Mouse (Mus musculus) CD4-positive helper T cell, adult 2 months (primary cell): ENCODE results near the gene Gm5286.
"Not testable (repeated sequence)": the region's sequence is repeated elsewhere in the genome, so short reads cannot be mapped to it uniquely, and the experiment has no call there.

ENCODE experiments used
- DNase-seq: peaks from one replicate; pipeline ENCODE4 v3.0.0-alpha.2; 2012; ENCODE audit warnings: low read depth, missing footprints, low spot score

Gm5286 gene

GRCm38 (mm10) chr3:94196414-94196813 lies at the start of gene Gm5286:
Gene Gm5286, plus strand, starts transcription at chr3:94196714.
- DNase-seq, result not testable (repeated sequence)

GRCm38 (mm10) chr3:94167351-94167750 lies 29.2 kb upstream of the Gm5286 start:
- not testable (repeated sequence) for DNase-seq

- not testable (repeated sequence) for DNase-seq
Observed at GRCm38 (mm10) chr3:94178093-94178492, 18.4 kb upstream of the Gm5286 start, which contains the start of gene Gm10696. Gene Gm10696, minus strand, starts transcription at chr3:94178193.
